Mouse (Mus musculus) embryo, embryonic 10 days (tissue): ENCODE data around the gene Pwp2.

Experiments
- DNase-seq: peaks from one replicate; pipeline ENCODE4 v3.0.0-alpha.2; 2015; ENCODE audit warnings: low spot score

Pwp2 gene

DNA sequence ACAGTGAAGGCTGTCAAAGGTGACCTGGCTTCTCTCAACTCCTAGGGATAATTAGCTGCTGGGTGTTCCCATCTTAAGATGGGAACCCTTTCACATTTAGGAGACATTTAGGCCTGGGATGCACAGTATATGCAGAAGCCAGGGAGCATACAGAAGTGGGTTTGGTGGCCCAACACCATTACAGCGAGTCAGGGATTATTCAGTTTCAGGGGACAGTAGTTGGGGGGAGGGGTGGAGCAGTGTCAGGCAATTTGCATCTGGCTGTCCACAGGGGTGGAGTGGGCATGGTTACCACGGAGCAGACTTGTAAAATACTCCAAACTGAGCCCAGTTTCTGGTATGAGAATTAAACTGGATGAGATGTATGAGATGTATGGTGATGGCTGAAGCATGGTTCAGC is 14.5 kb downstream of the Pwp2 start:
- no peak for DNase-seq

DNA sequence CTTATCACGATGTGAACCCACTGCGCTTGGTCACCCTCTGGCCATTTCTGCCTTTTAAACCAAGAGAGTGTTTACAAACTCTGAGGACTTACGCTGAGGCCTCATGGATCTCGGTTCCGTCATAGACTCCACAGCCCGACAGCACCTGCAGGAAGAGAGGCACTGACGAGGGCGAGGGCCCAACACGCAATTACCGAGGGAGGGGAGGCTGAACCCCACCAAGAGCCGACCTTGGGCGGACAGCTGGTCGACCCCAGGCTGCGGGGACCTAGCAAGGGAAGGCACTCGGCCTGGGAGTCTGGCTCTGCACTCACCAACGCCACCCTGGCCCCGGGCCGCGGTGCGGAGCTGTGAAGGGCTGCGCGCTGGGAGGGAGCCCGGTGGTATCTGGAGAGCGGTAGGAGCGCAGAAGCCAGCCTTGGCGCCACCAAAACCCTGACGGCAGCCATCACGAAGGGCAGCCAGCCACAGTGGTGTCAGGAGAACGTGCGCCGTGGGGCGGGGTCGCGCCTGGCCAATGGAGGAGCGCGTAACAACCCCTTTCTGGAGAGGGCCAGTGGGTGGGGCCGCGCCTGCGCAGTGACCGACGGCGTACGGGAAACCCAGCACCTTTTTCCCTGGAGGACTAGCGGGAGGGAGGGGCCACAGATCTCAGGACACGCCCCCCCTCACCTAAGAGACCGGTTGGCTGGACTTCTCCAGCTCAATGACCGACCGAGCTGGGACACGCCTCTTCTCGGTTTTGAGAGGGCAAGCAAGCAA is 15.5 kb downstream of the Pwp2 start, which contains the start of gene D10Jhu81e:
Gene D10Jhu81e, minus strand, starts transcription at position 502 of the 762 bp plus-strand sequence.
- peak; percentile 99 for DNase-seq

DNA sequence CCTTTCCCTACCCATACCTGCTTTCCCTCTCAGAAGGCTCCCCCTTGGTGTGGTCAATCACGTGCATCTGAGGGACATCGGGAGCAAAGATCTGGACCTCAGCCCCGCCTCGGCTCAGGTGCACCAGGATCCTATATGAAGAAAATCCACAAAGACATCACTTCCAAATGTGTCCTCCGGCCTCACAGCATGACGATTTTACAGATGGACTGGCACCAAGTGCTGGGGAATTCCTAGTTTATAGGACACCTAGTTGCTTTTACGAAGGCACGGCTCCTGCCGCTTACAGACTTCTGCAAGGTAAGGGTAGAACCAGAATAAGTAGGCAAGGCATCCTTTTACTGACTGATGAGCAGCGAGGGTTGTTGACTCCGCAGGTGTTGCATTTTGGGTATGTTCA is 16.2 kb downstream of the Pwp2 start:
- no peak for DNase-seq

DNA sequence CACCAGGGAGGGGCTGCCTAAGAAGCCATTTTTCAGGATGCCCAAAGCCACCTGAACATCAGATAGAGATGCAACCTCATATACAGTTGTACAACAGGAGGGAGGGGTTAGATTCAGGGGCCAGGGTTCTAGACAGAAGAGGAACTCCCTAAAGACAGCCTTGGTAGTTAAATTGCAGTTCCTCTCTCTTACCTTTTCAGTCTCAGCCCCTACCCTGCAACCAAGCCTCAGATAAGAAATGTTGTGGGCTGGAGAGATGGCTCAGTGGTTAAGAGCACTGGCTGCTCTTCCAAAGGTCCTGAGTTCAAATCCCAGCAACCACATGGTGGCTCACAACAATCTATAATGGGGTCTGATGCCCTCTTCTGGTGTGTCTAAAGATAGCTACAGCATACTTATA is 17.2 kb downstream of the Pwp2 start:
- no peak for DNase-seq

DNA sequence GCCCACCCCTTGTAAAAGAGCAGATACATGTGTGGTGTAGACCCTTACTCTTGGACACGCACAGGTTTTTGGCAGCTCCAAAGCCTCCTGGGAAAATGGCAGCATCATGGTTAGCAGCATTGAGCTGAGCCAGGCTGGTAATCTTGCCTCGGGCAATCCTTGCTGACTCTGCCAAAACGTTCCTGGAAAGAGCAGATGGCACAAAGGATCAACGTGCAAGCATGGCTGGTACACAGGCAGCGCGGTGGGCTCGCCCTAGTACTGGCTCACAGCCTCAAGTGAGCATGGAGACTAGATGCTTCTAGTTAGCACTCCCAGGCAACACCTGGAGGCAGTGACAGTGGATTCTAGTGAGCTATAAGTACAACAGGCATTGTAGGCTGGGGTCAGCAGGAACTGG is 17.6 kb downstream of the Pwp2 start:
- no peak for DNase-seq

DNA sequence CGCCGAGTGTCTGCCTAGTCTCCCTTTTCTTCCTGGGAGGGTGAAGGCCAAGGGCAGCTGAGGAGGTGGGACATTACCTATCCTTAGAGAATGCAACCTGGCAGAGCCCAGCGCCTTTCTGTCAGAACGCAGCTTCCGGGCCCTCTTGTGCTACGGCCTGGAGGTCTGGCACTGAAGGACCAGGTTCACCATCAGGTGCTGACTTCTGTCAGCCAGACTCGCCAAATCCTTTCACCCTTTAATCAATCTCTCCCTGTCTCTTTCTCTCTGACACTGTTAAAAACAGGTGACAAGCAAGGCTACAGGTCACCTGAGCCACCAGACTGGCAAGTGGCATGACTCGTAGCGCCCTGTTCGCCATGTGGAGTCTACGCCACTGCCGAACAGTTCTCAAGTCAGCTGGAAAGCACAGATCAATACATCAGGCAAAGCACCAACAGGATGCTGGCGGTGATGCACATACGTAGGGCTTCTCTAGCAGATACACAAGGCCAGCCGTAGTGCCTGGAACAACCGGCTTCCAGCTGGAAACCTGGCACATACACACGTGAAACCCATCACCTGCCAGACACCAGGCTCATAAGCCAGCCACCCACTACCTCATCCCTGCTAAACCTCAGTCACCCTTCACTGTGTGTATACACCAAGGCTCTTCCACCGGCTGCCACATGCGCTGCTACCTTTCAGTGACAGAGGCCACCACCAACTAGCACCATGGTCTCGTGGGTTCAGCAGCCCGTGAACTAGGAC is 19.5 kb downstream of the Pwp2 start:
- no peak for DNase-seq

DNA sequence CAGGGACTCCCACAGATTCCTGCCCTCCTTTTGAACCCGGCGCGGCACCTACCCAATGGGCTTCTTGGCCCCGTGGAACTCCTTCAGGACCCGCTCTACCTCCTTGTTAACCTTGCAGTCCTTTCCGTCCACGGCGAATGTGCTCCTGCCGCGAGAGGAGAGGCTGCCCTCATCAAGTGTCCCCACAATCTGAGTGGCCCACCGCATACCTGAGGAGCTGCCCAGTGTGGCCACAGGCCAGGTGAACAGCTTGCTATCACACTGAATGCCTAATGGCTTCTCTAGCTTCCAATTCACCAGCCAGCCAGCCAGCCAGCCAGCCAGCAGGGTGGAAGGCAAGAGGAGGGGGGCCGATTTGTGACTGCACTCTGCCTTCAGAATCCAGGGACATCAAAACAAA is 20.2 kb downstream of the Pwp2 start:
- DNase-seq = no peak

DNA sequence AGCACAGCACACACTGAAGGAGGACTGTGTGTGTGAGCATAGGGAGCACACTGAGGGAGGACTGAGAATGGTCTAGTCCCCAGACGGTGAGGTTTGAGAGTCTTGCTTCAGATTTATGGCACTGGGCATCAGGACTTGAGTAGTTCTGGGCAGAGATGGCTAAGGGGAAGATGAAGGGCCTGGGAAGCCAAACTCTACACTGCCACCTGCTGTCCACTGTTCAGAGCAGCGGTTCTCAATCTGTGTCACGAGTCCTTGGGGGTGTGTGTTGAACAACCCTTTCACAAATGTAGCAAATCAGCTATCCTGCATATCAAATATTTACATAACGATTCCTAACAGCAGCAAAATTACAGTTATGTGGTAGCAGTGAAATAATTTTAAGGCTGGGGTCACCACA is 21.0 kb downstream of the Pwp2 start:
- DNase-seq = peak; percentile 74

DNA sequence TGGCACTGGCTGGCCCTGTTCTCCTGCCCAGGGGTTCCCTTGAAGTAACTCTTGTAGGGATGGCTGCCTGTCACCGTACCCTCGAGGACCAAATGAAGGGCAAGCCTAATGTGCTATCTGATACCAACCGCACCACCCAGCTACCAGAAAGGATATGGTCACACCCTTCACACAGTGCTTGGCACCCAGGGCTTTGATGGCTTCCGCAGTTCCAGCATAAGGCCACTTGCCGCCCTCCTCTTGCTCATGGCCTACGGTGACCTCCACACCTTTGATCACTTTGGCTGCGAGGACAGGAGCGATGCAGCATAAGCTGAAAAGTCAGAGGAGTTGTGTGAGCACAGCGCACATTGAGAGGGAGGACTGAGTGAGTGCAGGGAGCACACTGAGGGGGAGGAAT is 21.7 kb downstream of the Pwp2 start:
- no peak for DNase-seq

DNA sequence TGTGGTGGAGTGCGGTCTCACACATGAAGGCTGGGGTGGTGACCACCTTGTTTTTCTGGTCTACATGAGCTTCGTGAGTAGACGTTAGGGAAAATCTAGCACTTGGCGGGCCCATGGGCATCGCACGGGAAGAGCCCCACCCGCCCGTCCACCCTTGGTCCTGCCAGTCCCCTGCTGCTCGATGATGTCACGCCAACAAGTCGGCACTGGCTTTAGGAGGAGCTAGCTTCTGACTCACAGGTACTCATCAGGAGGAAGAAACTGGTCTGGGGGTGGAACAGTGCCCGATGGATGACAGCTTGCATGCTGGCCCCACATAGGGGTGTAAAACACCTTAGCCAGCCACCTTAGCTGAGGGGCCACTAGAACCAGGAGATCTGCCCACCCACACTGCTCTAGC is 22.3 kb downstream of the Pwp2 start:
- no peak for DNase-seq

DNA sequence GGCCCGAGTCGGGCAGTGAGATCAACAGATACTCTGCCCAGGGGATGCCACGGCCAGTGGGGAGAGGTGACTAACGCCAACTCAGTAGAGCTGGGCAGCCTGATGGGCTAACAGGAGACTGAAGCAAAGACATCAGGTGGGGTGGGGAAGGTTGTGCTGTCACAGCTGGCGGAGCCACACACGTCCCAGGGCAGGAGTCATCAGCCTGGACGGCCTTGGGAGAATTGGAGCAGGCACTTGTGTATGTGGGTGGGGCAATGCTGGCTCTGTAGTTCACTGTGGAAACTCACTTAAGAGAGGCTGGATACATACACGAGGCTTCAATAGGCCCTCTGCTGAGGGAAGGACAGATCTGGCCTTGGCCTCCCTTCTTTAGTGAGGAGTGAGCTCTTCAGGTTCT is 23.9 kb downstream of the Pwp2 start:
- no peak for DNase-seq

DNA sequence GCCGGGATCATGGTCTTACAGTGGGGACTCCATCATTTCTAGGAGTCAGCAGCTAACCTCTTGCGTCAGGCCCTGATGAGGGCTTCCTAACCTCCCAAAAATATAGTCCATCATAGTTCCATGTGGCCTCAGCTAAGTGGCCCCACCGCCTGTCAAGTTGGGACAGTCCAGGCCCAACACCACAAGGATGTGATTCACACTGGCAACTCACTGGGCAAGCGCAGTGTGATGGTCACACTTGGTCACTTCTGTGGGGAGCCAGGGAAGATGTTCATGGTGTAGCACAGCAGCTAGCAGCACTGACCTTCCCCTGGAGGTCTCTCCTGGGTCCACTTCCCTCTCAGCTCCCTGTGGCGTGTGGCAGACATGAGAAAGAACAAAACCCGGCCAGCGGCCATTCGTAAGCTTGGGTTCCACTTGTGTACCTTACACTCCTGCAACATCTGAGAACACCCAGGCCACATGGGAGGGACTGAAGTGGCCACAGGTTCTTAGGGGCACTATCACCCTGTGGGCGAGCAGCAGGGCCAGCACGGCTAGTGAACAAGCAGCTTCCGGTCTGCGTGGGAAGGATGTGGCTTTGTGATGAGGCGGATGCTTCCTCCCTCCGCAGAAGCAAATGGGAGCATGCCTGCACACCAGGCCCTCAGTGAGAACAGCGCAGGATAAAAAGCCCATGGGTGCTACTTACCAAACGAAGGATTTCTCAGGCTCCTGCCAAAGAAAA is 24.4 kb downstream of the Pwp2 start:
- DNase-seq = no peak

DNA sequence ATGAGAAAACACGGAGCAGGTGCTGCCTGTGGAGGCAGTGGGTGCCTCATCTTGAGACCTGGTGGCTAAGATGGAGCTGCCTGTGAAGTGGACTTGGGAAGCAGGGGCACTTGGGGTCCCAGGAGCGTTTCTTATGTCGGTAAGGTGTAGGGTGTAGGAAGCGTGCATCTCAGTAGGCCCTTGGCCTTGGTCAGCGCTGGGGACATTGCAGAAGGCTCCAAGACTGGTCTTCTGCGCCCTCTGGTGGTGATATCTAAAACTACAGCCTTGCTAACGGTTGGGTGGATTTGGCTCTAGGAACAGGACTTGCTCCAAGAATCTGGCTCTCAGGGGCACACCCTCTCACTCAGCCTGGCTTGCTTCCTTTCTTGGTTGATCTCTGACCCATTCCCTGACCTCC is 25.0 kb downstream of the Pwp2 start:
- peak; percentile 91 for DNase-seq

DNA sequence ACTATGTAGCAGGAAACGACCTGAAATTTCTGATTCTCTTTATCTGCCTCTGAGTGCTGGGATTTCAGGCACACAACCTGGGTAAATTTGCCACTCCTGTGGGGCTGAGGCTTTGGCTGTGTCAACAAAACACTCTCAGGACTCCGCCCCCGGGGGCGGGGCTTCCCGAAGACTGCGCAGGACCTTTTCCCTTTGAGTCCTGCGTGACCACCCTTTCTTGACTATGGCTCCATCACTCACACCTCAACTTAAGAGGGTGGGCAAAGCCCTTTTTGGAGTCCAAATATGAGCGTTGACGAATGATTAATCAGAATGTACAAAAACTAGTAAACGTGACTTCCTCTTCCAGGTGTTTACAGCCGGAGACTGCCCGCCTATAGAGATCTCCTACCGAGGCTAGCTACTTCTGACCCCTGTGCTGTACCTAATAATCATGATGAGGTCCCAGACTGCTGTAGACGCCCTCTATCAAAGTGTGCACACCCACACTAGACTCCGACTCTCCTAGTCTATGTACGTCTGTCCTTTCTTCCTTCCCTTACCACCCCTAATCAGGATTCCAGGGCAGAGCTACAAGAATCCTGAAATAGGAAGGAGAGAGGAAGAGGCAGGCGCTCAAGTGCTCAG is 25.6 kb downstream of the Pwp2 start:
- DNase-seq = no peak

DNA sequence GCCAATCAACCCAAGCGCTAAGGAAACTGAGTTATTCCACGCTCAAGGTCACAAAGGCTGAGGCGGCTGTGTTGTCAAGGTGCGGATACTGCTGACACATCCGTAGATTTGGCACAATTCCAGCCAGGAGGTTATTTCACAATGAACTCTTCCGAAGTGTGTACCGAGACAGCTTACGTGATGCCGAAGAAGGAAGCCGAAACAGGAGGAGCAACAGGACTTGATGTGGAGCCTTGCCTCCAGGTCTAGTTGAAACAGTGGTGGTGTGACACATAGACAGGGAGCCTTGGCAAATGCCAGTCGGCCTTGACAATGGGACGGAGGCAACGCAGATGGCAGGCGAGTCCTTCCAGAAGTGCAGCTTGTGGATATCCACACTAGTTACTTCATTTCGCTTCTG is 26.9 kb downstream of the Pwp2 start:
- DNase-seq = no peak

DNA sequence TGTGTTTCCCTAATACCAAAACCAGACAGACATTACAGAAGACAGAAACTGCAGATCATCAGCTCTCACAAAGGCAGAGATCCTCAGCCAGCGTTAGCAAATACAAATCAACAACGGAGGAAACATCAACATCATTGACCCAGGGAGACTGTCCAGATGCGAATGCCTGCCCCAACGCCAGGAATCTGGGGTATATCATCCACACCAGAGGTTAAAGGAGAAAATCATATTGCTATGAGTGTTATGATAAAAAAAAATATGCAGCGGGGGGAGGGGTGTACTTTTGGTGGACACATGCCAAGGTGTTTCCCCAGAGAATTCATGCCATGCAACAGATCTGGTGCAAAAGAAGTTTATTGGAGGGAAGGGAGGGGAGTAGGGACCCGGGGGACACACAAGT is 28.0 kb downstream of the Pwp2 start:
- DNase-seq = no peak

DNA sequence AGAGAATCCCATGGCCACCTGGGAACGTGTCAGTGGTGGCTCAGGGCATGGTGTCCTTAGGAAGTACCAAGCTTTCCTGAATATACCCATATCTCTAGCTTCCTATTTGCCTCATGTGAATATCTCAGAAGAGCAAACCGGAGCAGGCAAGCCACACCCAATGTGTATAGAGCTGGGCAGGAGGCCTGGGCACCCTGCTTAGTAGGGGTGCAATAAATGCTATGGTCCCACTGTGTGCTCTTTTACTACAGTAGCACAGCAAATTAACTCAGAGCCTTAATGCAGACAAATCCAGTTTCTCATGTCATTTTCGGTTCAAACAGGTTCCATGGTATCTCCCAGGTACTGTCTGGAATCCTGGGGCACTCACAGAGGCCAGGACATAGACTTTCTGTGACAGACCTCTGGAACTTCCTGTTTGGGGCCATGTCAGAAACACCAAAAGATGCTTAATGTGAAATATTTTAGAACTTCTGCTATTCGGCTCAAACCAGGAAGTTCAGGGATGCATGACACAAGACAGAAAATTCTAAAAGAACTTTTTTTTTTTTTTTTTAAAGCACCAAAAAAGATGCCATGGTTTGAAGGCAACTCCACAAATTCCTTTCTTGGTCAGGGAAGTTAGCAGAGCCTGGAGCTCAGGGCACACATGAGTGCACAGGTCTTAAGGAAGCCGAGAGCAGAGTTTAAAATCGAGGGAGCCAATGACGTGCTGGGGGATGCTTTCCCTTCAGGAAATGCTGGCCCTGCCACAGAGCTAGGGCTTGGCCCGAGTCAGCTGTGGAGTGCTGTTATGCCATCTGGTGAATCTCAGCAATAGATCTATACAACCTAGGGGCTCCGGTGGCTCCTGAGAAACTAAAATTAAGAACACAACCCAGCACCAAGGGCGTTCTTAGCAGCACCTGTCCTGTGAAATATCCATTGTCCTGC is 35.8 kb downstream of the Pwp2 start:
- DNase-seq = no peak

DNA sequence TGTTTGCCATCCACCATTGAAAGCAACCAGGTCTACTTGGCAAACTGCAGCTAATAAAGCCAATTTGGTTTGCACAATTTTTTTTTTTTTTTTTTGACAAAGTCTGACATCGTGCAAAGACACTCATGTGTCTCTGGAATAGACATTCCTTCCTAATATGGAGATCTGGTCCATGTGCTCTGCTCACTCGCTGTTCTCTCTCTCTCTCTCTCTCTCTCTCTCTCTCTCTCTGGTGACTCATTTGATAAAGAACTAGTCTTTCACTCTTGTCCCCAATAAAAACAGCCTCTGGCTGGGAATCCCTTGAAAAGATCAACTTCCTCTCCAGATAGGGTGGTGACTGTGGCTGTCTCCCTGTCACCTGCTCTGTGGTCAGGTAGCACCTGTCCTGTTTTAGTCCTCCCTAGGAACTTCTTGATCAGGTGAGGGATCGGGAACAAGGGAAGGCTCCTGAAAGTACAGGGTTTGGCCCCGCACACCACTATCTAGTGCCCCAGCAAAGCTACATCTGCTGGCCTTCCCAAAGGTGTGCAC is 37.0 kb downstream of the Pwp2 start:
- DNase-seq = no peak

DNA sequence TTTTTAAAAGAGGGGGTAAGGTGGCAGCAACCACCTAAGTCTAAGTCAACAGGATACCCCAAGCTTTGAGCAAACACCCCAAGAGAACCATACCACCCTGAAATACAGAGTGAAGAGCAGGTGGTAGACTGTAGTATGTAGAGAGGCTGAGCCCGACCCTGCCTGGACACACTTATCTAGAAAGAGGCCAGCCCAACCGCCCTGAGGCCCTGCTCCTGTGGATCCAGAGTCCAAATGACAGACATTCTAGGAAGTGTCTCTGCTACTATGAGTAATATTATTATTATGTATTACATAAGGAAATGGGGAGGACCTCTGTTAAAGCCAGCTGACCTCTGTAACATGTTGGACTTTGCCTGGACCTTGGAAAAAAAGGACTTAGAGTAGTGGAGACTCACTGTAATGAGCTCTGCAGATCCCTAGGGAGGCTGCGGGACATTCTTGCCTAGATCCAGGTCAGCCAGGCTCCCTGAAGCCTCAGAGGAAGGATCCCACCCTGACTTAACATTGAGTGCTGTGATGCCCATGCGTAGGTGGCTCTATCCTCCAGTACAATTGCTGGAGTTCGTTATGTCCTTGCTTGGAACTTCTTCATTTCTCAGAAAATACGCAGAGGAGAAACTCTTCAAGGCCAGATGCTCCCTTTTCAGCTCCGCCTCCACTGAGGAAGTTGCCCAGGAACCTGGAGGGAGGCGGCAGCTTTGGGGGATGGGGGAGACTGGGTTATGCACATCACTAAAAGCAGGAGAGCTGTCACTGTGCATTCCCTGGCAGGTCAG is 41.0 kb downstream of the Pwp2 start:
- DNase-seq = no peak

DNA sequence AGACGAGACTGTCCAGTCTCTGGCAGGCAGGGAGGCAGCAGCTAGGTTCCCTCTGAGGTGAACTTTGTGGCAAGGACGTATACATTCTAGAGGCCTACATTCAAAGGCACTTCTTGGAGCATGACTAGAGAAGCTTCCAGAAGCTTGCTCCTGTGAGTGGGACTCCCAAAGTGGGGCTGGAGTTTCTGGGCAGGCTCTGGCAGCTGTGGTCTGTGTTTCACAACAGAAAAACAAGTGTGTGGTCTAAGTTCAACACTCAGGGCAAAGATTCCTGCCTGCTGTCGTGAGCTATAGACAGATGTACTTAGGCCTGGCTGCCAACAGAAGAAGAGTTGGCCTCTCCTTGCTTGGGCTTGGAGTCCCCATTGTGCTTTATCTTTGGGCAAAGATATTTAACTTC is 44.1 kb downstream of the Pwp2 start:
- DNase-seq = no peak
